Mouse (Mus musculus): ENCODE results near the gene Man2a2. TPM values are rescaled to one million over a fixed set of nuclear protein-coding genes. Genes with fewer than 3 reads are reported as not detected.

The Man2a2 gene
- polyA plus RNA-seq, 1 experiment from 2014 or later, result 24.0 TPM

DNA sequence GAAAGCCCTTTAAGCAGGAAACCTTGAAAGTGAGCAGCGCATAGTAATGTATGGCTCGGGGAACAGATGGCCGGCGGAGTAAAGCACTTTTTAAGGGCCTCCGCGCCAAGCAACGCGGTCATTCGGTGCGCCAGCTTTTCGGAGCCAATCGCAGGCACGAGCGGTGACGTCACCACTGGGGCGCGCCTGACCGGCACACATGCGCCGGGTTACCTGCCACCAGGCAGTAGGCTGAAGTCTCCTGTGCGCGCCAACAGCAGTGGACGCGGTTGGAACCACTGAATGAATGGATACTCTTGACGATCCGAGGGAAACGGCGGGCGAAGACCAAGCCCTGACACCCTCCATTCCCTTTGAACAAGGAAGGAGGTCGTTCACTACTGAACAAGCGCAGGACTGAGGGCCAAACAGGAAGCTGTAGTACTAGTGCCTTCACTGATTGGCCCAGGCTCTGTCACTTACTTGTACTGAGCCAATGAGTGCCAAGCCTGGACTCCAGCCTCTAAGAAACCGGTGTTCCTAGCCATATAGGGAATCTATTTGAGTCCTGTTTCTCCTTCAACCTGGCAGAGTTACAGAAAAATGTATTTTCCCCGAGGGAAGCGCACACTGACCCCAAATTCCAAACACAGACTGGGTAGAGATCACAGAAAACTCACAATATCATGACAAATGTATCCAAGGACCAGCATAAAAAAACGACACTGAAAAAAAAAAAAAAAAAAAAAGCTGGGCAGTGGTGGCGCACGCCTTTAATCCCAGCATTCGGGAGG lies 46.9 kb downstream of the Man2a2 start, which contains the start of gene Rccd1:
TSS of gene Rccd1 (minus strand) at position 412 of the 773 bp plus-strand sequence.
- no peaks in the 10 kb centered on the region for H3K9me3 ChIP-seq (ENCODE audit: control insufficient read depth, low read length)
- H3K4me1 ChIP-seq (replicated peaks; ENCODE audit: control insufficient read depth, insufficient read depth, low read length), result peaks cover 18% of the 10 kb centered on the region
- peak within 1 kb of the TSS; percentile 48 for H3K9ac ChIP-seq (replicated peaks; ENCODE audit: low read depth, low read length)
- ATAC-seq, result peak; percentile 100
- WGBS, result under 1% methylated on average over 38 of the region's 38 CpGs
- H3K27ac ChIP-seq (ENCODE audit: low read length), result peak within 1 kb of the TSS; percentile 96
- H3K4me2 ChIP-seq (ENCODE audit: low read length), result peak within 1 kb of the TSS; percentile 60
- H3K36me3 ChIP-seq (ENCODE audit: control insufficient read depth, insufficient read depth), result peaks cover 34% of the 10 kb centered on the region
- no peaks in the 10 kb centered on the region for H3K27me3 ChIP-seq (replicated peaks; ENCODE audit: control insufficient read depth, insufficient read depth, low read length)
- H3K4me3 ChIP-seq (replicated peaks; ENCODE audit: low read length), result peak within 1 kb of the TSS; percentile 79

- peaks cover 18% of the 10 kb centered on the region for H3K4me1 ChIP-seq (replicated peaks; ENCODE audit: control insufficient read depth, insufficient read depth, low read length)
- ATAC-seq, result no peak
- H3K27ac ChIP-seq (ENCODE audit: low read length), result peak overlapping the region; percentile 96
- H3K9ac ChIP-seq (replicated peaks; ENCODE audit: low read depth, low read length), result peak overlapping the region; percentile 48
- peaks cover 26% of the 10 kb centered on the region for H3K36me3 ChIP-seq (ENCODE audit: control insufficient read depth, insufficient read depth)
- no peaks in the 10 kb centered on the region for H3K27me3 ChIP-seq (replicated peaks; ENCODE audit: control insufficient read depth, insufficient read depth, low read length)
- no peaks in the 10 kb centered on the region for H3K9me3 ChIP-seq (ENCODE audit: control insufficient read depth, low read length)
- H3K4me2 ChIP-seq (ENCODE audit: low read length), result peak overlapping the region; percentile 60
- WGBS, result 18% methylated on average over 8 of the region's 8 CpGs
- H3K4me3 ChIP-seq (replicated peaks; ENCODE audit: low read length), result peak overlapping the region; percentile 79
Observed at GRCm38 (mm10) chr7:80323336-80323735, 47.8 kb downstream of the Man2a2 start.

DNA sequence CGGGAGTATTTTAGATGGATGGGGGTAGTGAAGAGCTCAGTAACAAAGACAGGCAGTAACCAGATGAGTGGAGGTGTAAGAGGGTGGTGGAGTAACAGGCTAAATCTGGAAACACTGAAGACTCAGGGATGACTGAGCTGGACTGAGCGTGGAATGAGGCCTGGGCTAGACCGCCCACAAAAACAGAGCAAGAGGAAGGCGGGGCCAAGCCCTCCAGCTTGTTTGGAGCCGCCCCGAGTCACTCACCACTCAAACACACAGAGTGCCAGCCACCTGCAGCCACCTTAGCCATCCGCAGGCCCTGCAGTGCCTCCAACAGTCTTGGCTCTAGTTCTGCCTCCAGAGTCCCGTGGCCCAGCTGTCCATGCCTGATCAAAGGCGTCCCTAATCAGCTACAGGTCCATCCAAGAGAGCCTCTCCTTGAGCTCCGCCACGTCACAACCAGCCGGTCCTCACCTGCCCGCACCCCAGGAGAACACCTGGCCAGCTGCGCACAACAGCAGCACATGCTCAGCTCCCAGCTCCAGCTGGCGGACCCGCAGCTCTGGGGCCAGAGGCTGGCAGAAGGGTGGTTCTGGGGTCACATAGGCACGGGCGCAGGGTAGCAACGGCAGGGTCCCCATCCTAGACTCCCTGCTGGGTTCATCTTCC lies 51.2 kb downstream of the Man2a2 start:
- Histone ChIP-seq H3K9ac (replicated peaks; ENCODE audit: low read depth, low read length) (no peak overlapping the region), H3K4me2 (ENCODE audit: low read length) (no peak overlapping the region), H3K27me3 (replicated peaks; ENCODE audit: control insufficient read depth, insufficient read depth, low read length) (no peaks in the 10 kb centered on the region), H3K36me3 (ENCODE audit: control insufficient read depth, insufficient read depth) (no peaks in the 10 kb centered on the region), H3K27ac (ENCODE audit: low read length) (no peak overlapping the region), H3K9me3 (ENCODE audit: control insufficient read depth, low read length) (no peaks in the 10 kb centered on the region), H3K4me1 (replicated peaks; ENCODE audit: control insufficient read depth, insufficient read depth, low read length) (peaks cover 15% of the 10 kb centered on the region), H3K4me3 (replicated peaks; ENCODE audit: low read length) (no peak overlapping the region)
- 86% methylated on average over 19 of the region's 19 CpGs for WGBS
- no peak for ATAC-seq

DNA sequence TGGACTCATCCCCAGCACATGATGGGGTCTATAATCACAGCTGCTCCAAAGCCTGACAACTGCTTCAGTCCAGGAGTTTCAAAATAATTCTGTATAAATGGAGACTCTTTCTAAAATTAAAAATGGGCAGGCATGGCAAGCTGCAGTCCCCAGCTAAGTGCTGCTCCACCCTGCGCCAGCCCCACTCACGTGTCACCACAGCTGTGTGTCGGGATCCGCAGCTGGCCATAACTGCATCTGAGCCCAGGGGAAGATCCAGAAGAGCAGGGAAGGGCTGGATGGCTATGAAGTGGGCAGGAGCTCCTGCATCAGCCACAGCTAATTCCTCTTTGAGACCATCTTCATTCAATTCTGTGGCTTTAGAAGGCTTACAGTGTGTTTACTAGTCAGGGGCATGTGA lies 52.5 kb downstream of the Man2a2 start:
- Histone ChIP-seq H3K27me3 (replicated peaks; ENCODE audit: control insufficient read depth, insufficient read depth, low read length) (no peaks in the 10 kb centered on the region), H3K36me3 (ENCODE audit: control insufficient read depth, insufficient read depth) (no peaks in the 10 kb centered on the region), H3K9ac (replicated peaks; ENCODE audit: low read depth, low read length) (no peak overlapping the region), H3K4me3 (replicated peaks; ENCODE audit: low read length) (no peak overlapping the region), H3K4me2 (ENCODE audit: low read length) (no peak overlapping the region), H3K9me3 (ENCODE audit: control insufficient read depth, low read length) (no peaks in the 10 kb centered on the region), H3K4me1 (replicated peaks; ENCODE audit: control insufficient read depth, insufficient read depth, low read length) (peaks cover 14% of the 10 kb centered on the region), H3K27ac (ENCODE audit: low read length) (no peak overlapping the region)
- WGBS, result 86% methylated on average over 4 of the region's 4 CpGs
- ATAC-seq, result no peak

- H3K4me2 ChIP-seq (ENCODE audit: low read length), result no peak overlapping the region
- WGBS, result 63% methylated on average over 1 of the region's 1 CpGs
- no peak overlapping the region for H3K27ac ChIP-seq (ENCODE audit: low read length)
- peaks cover 4% of the 10 kb centered on the region for H3K4me1 ChIP-seq (replicated peaks; ENCODE audit: control insufficient read depth, insufficient read depth, low read length)
- no peaks in the 10 kb centered on the region for H3K9me3 ChIP-seq (ENCODE audit: control insufficient read depth, low read length)
- H3K4me3 ChIP-seq (replicated peaks; ENCODE audit: low read length), result no peak overlapping the region
- H3K27me3 ChIP-seq (replicated peaks; ENCODE audit: control insufficient read depth, insufficient read depth, low read length), result no peaks in the 10 kb centered on the region
- no peak for ATAC-seq
- H3K9ac ChIP-seq (replicated peaks; ENCODE audit: low read depth, low read length), result no peak overlapping the region
- H3K36me3 ChIP-seq (ENCODE audit: control insufficient read depth, insufficient read depth), result no peaks in the 10 kb centered on the region
Observed at GRCm38 (mm10) chr7:80317439-80318115, 53.6 kb downstream of the Man2a2 start.

DNA sequence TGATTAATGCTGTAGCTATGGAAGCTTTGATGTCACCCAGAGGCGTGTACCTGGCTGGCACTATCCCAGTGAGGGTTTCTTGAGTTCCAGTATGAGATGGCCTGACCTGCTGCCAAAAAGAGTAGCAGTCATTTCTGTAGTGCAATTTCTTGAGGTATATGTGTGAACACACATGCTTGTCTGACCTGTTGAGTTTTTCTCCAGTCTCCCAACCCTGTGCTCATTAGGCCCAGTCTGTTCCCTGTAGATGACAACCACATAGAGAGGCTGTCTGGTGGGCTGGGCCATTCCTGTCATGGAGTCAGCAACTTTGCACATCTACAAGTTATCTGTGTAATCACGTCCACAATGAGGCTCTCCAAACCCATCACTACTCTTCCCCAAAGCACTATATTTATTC lies 55.4 kb downstream of the Man2a2 start:
- Histone ChIP-seq H3K9me3 (ENCODE audit: control insufficient read depth, low read length) (no peaks in the 10 kb centered on the region), H3K27me3 (replicated peaks; ENCODE audit: control insufficient read depth, insufficient read depth, low read length) (no peaks in the 10 kb centered on the region), H3K27ac (ENCODE audit: low read length) (no peak overlapping the region), H3K36me3 (ENCODE audit: control insufficient read depth, insufficient read depth) (no peaks in the 10 kb centered on the region), H3K4me3 (replicated peaks; ENCODE audit: low read length) (no peak overlapping the region), H3K9ac (replicated peaks; ENCODE audit: low read depth, low read length) (no peak overlapping the region), H3K4me2 (ENCODE audit: low read length) (no peak overlapping the region), H3K4me1 (replicated peaks; ENCODE audit: control insufficient read depth, insufficient read depth, low read length) (no peaks in the 10 kb centered on the region)
- WGBS, result 81% methylated on average over 2 of the region's 2 CpGs
- no peak for ATAC-seq

DNA sequence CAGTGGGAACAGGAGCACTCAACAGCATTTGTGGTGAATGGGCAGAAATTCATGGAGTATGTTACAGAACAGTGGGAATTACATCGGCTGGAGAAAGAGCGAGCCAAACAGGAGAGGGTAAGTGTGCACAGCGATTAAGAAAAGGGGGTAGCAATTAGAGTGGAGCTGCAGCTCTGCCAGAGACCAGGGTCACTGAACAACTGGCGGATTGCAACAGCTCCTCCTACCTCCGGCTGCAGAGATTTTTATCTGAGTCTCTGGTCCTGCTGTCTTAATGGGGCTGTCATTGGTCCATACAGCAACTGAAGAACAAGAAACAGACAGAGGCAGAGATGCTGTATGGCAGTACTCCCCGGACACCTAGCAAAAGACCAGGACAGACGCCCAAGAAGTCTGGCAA lies 60.4 kb downstream of the Man2a2 start:
- no peak for ATAC-seq
- no peaks in the 10 kb centered on the region for H3K4me1 ChIP-seq (replicated peaks; ENCODE audit: control insufficient read depth, insufficient read depth, low read length)
- no peaks in the 10 kb centered on the region for H3K27me3 ChIP-seq (replicated peaks; ENCODE audit: control insufficient read depth, insufficient read depth, low read length)
- H3K4me2 ChIP-seq (ENCODE audit: low read length), result no peak overlapping the region
- H3K4me3 ChIP-seq (replicated peaks; ENCODE audit: low read length), result no peak overlapping the region
- no peak overlapping the region for H3K27ac ChIP-seq (ENCODE audit: low read length)
- H3K36me3 ChIP-seq (ENCODE audit: control insufficient read depth, insufficient read depth), result no peaks in the 10 kb centered on the region
- H3K9me3 ChIP-seq (ENCODE audit: control insufficient read depth, low read length), result no peaks in the 10 kb centered on the region
- H3K9ac ChIP-seq (replicated peaks; ENCODE audit: low read depth, low read length), result no peak overlapping the region
- 74% methylated on average over 7 of the region's 7 CpGs for WGBS

DNA sequence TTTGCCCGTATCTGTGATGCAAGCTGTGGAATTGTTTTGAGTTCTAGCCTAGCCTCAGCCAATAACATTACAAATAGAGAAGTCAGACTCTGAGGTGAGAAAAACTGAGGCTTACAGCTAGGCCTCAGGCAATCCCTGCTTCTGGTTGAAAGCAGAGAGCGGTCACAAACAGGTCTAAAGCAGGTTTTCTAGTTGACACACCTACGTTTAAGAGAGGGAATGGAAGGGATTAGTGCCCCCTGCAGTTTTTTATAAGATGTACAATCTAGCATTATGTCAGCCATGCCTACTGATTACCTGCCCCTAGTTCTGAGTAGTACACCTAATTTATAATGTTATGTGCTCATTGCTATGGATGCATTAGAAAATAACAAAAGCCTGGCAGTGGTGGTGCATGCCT lies 63.4 kb downstream of the Man2a2 start:
- 69% methylated on average over 3 of the region's 3 CpGs for WGBS
- Histone ChIP-seq H3K9ac (replicated peaks; ENCODE audit: low read depth, low read length) (no peak overlapping the region), H3K36me3 (ENCODE audit: control insufficient read depth, insufficient read depth) (0 out of 2 replicates have a peak, but pooled peaks cover 4% of the 10 kb centered on the region), H3K9me3 (ENCODE audit: control insufficient read depth, low read length) (no peaks in the 10 kb centered on the region), H3K27ac (ENCODE audit: low read length) (no peak overlapping the region), H3K4me2 (ENCODE audit: low read length) (no peak overlapping the region), H3K4me3 (replicated peaks; ENCODE audit: low read length) (no peak overlapping the region), H3K27me3 (replicated peaks; ENCODE audit: control insufficient read depth, insufficient read depth, low read length) (no peaks in the 10 kb centered on the region), H3K4me1 (replicated peaks; ENCODE audit: control insufficient read depth, insufficient read depth, low read length) (no peaks in the 10 kb centered on the region)
- no peak for ATAC-seq

DNA sequence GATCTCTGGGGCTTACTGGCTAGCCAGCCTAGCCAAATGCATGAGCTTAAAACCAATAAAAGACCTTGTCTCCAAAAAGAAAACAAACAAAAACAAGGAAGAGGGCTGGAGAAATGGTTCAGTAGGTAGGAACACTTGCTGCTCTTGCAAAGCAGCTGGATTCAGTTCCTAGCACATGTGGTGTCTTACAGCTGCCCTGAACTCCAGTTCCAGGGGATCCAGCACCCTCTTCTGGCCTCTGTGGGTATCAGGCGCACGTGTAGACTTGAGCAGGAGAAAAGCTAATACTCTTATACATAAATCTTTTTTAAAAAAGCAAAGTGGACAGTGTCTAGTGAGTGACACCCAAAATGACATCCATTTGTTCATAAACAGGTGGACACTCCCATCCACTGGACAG lies 69.7 kb downstream of the Man2a2 start:
- Histone ChIP-seq H3K27me3 (replicated peaks; ENCODE audit: control insufficient read depth, insufficient read depth, low read length) (no peaks in the 10 kb centered on the region), H3K27ac (ENCODE audit: low read length) (no peak overlapping the region), H3K36me3 (ENCODE audit: control insufficient read depth, insufficient read depth) (0 out of 2 replicates have a peak, but pooled peaks cover 4% of the 10 kb centered on the region), H3K4me3 (replicated peaks; ENCODE audit: low read length) (no peak overlapping the region), H3K4me2 (ENCODE audit: low read length) (no peak overlapping the region), H3K9me3 (ENCODE audit: control insufficient read depth, low read length) (no peaks in the 10 kb centered on the region), H3K9ac (replicated peaks; ENCODE audit: low read depth, low read length) (no peak overlapping the region), H3K4me1 (replicated peaks; ENCODE audit: control insufficient read depth, insufficient read depth, low read length) (peaks cover 3% of the 10 kb centered on the region)
- no peak for ATAC-seq
- 87% methylated on average over 2 of the region's 2 CpGs for WGBS
